Mouse (Mus musculus): ENCODE results near the gene Sgms1. TPM values are rescaled to one million over a fixed set of nuclear protein-coding genes. Genes with fewer than 3 reads are reported as not detected.

Gene Sgms1
- polyA plus RNA-seq, 1 experiment from 2014 or later = 50.8 TPM

DNA sequence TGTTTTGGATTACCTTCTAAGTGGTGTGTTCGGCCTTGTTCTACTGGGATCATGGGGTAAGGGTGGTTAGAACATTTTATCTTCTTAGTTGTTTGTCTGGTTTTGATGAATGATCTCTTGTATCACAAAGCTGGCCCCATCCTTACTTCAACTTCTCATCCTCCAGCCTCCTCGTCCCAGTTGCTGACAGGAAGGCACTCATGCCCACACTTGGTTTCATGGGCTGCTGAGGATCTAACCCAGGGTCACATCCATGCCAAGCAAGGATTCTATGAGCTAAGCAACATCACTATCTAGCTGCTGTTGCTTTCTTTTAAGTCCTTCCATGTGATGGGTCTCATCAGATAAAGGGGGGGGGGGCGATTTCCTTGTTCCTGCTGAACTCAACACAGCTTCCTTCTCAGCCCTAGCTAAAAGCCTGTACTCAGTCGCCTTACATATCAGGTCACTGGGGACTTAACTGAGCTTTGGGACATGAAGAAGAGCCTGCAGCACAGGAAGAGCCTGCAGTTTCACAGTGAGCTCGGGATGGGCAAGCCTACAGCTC lies 86.6 kb downstream of the Sgms1 start:
- Histone ChIP-seq H3K36me3 (ENCODE audit: control insufficient read depth, insufficient read depth, low read length) (no peaks in the 10 kb centered on the region; the same call in 1 of the 2 replicates), H3K4me3 (ENCODE audit: low read length) (no peak overlapping the region), H3K27ac (ENCODE audit: low read depth, low read length) (no peak overlapping the region), H3K4me2 (replicated peaks; ENCODE audit: low read depth, low read length) (no peak overlapping the region), H3K9me3 (ENCODE audit: control insufficient read depth, low read length) (no peaks in the 10 kb centered on the region), H3K27me3 (ENCODE audit: control insufficient read depth, insufficient read depth, low read length) (no peaks in the 10 kb centered on the region), H3K4me1 (ENCODE audit: control insufficient read depth, insufficient read depth, low read length) (peaks cover 14% of the 10 kb centered on the region), H3K9ac (ENCODE audit: low read depth, low read length) (no peak overlapping the region)
- ATAC-seq (ENCODE audit: low FRiP score, low TSS enrichment) = no peak
- 80% methylated on average over 5 of the region's 5 CpGs for WGBS

DNA sequence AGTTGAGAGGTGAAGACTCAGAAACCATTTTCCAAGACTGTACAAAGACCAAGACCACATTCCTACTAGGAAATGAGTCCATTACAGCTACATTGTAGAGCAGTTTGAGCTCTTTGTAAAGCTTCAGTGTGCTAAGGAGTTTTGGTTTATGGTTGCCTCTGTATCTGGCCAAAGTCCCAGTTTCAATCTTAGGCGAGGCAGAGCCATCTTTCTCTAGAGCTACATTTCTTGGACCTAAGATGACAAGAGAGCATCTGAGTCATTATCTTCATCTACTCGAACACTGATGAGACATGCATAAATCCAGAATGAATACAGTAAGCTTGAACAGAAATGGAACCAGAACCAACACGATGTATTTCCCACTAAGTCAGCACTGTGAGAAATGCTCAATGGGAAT lies 87.9 kb downstream of the Sgms1 start:
- 88% methylated on average over 3 of the region's 3 CpGs for WGBS
- Histone ChIP-seq H3K27me3 (ENCODE audit: control insufficient read depth, insufficient read depth, low read length) (no peaks in the 10 kb centered on the region), H3K4me1 (ENCODE audit: control insufficient read depth, insufficient read depth, low read length) (peaks cover 14% of the 10 kb centered on the region), H3K27ac (ENCODE audit: low read depth, low read length) (no peak overlapping the region), H3K9me3 (ENCODE audit: control insufficient read depth, low read length) (no peaks in the 10 kb centered on the region), H3K4me3 (ENCODE audit: low read length) (no peak overlapping the region), H3K4me2 (replicated peaks; ENCODE audit: low read depth, low read length) (no peak overlapping the region), H3K36me3 (ENCODE audit: control insufficient read depth, insufficient read depth, low read length) (no peaks in the 10 kb centered on the region; the same call in 1 of the 2 replicates), H3K9ac (ENCODE audit: low read depth, low read length) (no peak overlapping the region)
- ATAC-seq (ENCODE audit: low FRiP score, low TSS enrichment) = no peak

DNA sequence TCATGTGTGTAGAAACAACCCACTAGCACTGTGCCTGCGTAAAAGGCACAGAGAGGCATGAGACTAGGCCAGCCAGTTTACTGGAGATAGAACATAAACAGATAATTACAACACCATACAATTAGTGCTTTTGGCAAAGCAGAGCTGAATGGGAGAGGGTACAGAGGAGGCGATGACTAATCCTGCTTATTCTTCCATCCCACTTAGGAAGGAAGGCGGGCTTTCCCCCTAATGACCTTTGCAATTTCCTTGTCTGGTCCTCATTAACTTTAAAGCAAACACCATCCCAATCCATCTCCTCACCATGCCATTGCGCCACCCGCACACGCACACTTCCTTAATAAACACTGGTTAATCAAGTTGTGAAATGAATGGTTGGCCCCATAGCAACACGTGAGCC lies 91.3 kb downstream of the Sgms1 start:
- Histone ChIP-seq H3K9ac (ENCODE audit: low read depth, low read length) (no peak overlapping the region), H3K4me3 (ENCODE audit: low read length) (no peak overlapping the region), H3K4me1 (ENCODE audit: control insufficient read depth, insufficient read depth, low read length) (peaks cover 15% of the 10 kb centered on the region; the same call in 1 of the 2 replicates), H3K36me3 (ENCODE audit: control insufficient read depth, insufficient read depth, low read length) (no peaks in the 10 kb centered on the region; the same call in 1 of the 2 replicates), H3K4me2 (replicated peaks; ENCODE audit: low read depth, low read length) (no peak overlapping the region), H3K9me3 (ENCODE audit: control insufficient read depth, low read length) (no peaks in the 10 kb centered on the region), H3K27me3 (ENCODE audit: control insufficient read depth, insufficient read depth, low read length) (no peaks in the 10 kb centered on the region), H3K27ac (ENCODE audit: low read depth, low read length) (no peak overlapping the region)
- WGBS = 79% methylated on average over 7 of the region's 7 CpGs
- ATAC-seq (ENCODE audit: low FRiP score, low TSS enrichment) = no peak

DNA sequence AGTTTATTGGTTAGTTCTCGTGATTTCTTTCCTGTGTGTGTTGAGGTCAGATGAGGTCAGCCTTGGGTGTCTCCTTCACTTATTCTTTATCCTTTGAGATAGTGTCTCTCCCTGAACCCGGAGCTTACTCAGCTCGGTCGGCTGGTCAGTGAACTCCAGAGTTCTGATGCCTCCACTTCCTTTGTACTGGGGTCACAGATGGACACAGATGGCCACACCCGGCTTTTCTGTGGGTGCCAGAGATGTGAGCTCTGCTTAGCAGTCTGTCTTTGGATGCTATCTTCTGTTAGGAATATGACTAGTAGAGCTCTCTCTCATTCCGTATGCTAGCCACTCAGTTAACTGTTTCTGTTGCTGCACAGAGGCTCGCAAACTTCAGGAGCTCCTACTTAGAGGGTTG lies 92.7 kb downstream of the Sgms1 start:
- WGBS = 77% methylated on average over 7 of the region's 7 CpGs
- Histone ChIP-seq H3K27ac (ENCODE audit: low read depth, low read length) (no peak overlapping the region), H3K4me3 (ENCODE audit: low read length) (no peak overlapping the region), H3K9ac (ENCODE audit: low read depth, low read length) (no peak overlapping the region), H3K4me2 (replicated peaks; ENCODE audit: low read depth, low read length) (no peak overlapping the region), H3K27me3 (ENCODE audit: control insufficient read depth, insufficient read depth, low read length) (no peaks in the 10 kb centered on the region), H3K4me1 (ENCODE audit: control insufficient read depth, insufficient read depth, low read length) (peaks cover 26% of the 10 kb centered on the region), H3K36me3 (ENCODE audit: control insufficient read depth, insufficient read depth, low read length) (no peaks in the 10 kb centered on the region; the same call in 1 of the 2 replicates), H3K9me3 (ENCODE audit: control insufficient read depth, low read length) (no peaks in the 10 kb centered on the region)
- no peak for ATAC-seq (ENCODE audit: low FRiP score, low TSS enrichment)

DNA sequence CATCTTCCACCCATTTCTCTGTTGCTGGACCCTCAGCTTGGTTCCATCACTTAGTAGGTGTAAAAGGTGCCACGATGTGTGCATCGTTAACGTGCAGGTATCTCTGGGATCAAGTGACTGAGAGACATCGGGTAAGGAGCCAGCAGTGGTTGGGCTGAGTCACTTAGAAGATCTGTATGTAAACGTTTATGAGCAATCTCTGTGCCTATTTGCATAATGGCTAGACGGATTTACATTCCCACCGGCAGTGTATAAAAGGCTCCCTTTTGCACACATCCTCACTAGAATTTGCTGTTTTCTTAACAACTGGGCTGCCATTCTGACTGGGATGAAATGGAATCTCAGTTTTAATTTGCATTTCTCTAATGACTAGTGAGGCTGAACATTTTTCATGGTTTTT lies 93.9 kb downstream of the Sgms1 start:
- no peak overlapping the region for H3K9ac ChIP-seq (ENCODE audit: low read depth, low read length)

DNA sequence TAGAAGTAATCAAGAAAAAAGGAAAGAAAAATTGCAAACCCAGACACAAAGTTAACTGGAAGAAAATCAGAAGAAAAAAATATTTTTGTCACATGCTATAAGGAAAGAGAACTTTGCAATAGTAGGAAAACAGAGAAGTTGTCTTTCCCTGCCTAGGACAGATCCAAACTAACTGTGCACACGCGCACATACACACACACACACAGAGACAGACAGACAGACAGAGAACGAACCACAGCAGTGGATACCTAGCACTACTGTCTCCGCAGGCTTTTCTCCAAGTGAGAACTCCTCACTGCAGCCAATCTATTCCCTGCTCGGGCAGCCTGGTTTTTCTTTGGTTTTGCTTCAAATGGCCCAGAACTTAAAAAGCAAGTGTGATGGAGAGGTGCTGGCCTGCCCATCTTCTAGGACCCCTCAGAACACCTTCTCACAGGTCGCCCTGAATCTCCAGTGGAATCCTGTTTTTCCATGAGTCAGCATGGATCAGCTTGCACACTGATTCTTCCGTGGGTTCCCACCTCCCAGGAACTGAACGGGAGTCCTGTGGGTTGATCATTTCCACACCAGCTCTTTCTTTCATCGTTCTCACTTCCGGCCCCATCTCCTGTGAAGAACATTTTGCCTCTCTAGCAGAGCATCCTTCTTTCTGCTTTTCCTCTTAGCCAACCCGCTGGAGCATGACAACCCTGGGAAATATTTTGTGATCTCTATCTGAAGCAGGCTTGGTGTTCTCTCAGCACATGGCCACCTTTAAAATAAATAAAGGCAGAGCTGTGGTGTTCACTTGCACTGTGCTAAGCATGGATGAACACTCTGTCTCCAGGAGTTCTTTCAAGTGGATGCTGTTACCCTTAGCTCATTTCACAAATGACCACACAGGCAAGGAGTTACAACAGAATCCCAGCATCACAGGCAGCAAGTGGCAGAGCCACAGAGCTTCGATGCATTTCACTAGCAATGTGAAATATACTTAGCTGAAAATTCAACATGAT lies 96.4 kb downstream of the Sgms1 start:
- peak overlapping the region; percentile 67; the same call in 1 of the 2 replicates for H3K27ac ChIP-seq (ENCODE audit: low read depth, low read length)
- H3K9me3 ChIP-seq (ENCODE audit: control insufficient read depth, low read length) = no peaks in the 10 kb centered on the region
- no peaks in the 10 kb centered on the region for H3K27me3 ChIP-seq (ENCODE audit: control insufficient read depth, insufficient read depth, low read length)
- no peak overlapping the region for H3K9ac ChIP-seq (ENCODE audit: low read depth, low read length)
- no peak overlapping the region for H3K4me3 ChIP-seq (ENCODE audit: low read length)
- WGBS = 61% methylated on average over 12 of the region's 12 CpGs
- ATAC-seq (ENCODE audit: low FRiP score, low TSS enrichment) = peak; percentile 88
- H3K4me1 ChIP-seq (ENCODE audit: control insufficient read depth, insufficient read depth, low read length) = peaks cover 33% of the 10 kb centered on the region
- H3K4me2 ChIP-seq (replicated peaks; ENCODE audit: low read depth, low read length) = no peak overlapping the region; the same call in 1 of the 2 replicates
- no peaks in the 10 kb centered on the region for H3K36me3 ChIP-seq (ENCODE audit: control insufficient read depth, insufficient read depth, low read length)

More for the DNA sequence above, 93.9 kb downstream of the Sgms1 start:
- Histone ChIP-seq H3K27me3 (ENCODE audit: control insufficient read depth, insufficient read depth, low read length) (no peaks in the 10 kb centered on the region), H3K36me3 (ENCODE audit: control insufficient read depth, insufficient read depth, low read length) (no peaks in the 10 kb centered on the region; the same call in 1 of the 2 replicates), H3K4me1 (ENCODE audit: control insufficient read depth, insufficient read depth, low read length) (peaks cover 29% of the 10 kb centered on the region), H3K4me2 (replicated peaks; ENCODE audit: low read depth, low read length) (no peak overlapping the region), H3K4me3 (ENCODE audit: low read length) (no peak overlapping the region), H3K27ac (ENCODE audit: low read depth, low read length) (no peak overlapping the region), H3K9me3 (ENCODE audit: control insufficient read depth, low read length) (no peaks in the 10 kb centered on the region)
- no peak for ATAC-seq (ENCODE audit: low FRiP score, low TSS enrichment)
- WGBS = 84% methylated on average over 7 of the region's 7 CpGs

DNA sequence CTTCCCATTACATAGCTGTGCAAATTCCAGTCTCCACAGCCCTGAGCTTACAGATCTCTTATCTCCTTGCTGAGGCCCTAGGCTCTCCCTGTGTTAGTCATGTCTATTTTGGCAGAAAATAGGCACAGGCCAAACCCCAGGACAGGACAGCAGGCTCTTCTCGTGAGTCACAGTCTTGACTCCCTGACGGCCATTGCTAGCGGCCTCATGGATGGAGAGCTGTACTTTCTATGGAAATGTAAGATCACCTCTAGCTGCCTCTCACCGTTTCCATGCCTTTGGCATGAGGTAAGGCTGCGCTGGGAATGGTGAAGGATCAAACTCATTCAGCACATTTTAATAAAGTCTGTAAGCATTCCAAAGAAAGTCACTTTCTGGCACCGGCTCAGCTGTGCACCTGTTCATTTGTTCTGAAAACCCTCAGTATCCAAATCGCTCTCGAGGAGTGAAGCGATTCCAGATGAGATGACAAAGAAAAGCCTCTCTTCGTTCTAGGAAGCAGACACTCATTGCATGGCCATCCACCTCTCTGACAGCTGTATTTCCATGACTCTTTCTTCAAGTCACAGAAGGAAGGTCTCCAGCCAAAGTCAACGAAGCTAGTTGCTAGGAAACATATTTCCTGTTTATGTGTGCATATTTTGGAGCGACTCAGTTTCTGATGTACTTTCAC lies 97.3 kb downstream of the Sgms1 start:
- Histone ChIP-seq H3K9ac (ENCODE audit: low read depth, low read length) (no peak overlapping the region), H3K9me3 (ENCODE audit: control insufficient read depth, low read length) (no peaks in the 10 kb centered on the region), H3K27me3 (ENCODE audit: control insufficient read depth, insufficient read depth, low read length) (no peaks in the 10 kb centered on the region), H3K4me1 (ENCODE audit: control insufficient read depth, insufficient read depth, low read length) (peaks cover 33% of the 10 kb centered on the region), H3K4me3 (ENCODE audit: low read length) (no peak overlapping the region), H3K4me2 (replicated peaks; ENCODE audit: low read depth, low read length) (no peak overlapping the region), H3K36me3 (ENCODE audit: control insufficient read depth, insufficient read depth, low read length) (no peaks in the 10 kb centered on the region), H3K27ac (ENCODE audit: low read depth, low read length) (peak overlapping the region; percentile 24; the same call in 1 of the 2 replicates)
- WGBS = 69% methylated on average over 12 of the region's 12 CpGs
- 0 out of 2 replicates have a peak, but pooled peaks have one; percentile 17 for ATAC-seq (ENCODE audit: low FRiP score, low TSS enrichment)

DNA sequence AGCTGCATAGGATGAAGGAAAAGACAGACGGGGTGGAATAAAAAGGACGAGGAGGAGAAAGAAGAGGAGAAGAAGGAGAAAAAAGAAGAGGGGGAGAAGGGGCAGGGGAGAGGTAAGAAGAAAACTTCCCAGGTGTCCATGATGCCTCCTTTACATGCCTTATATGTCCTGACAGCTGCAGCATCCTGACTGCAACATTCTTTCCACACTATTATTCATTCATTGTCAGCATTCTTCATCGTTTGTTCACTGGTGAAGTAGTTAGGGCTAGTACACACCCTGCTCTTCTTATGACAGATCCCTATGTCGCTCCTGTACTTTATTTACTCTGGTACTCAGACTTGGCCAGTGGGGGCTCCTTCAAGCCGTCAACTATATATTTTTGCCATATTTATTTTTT lies 98.4 kb downstream of the Sgms1 start:
- no peak for ATAC-seq (ENCODE audit: low FRiP score, low TSS enrichment)
- Histone ChIP-seq H3K9me3 (ENCODE audit: control insufficient read depth, low read length) (no peaks in the 10 kb centered on the region), H3K27me3 (ENCODE audit: control insufficient read depth, insufficient read depth, low read length) (no peaks in the 10 kb centered on the region), H3K4me3 (ENCODE audit: low read length) (no peak overlapping the region), H3K27ac (ENCODE audit: low read depth, low read length) (no peak overlapping the region), H3K4me2 (replicated peaks; ENCODE audit: low read depth, low read length) (no peak overlapping the region), H3K36me3 (ENCODE audit: control insufficient read depth, insufficient read depth, low read length) (no peaks in the 10 kb centered on the region), H3K4me1 (ENCODE audit: control insufficient read depth, insufficient read depth, low read length) (peaks cover 33% of the 10 kb centered on the region), H3K9ac (ENCODE audit: low read depth, low read length) (no peak overlapping the region)
- WGBS = 85% methylated on average over 5 of the region's 5 CpGs
